Mouse (Mus musculus) brain, embryonic 14.5 days (tissue): Measurements from ENCODE around the gene Atxn1.

Experiments
- CTCF ChIP-seq: fragments of 200-500 bp; IDR thresholded peaks from 2 replicates; pipeline ENCODE4 v1.5.1; 2012; ENCODE audit warnings: inconsistent platforms, mild to moderate bottlenecking, moderate library complexity, borderline replicate concordance; ENCODE audit not compliant: insufficient read depth, insufficient read length; ENCODE audit errors: extremely low read depth
- POLR2A ChIP-seq: fragments of 200-500 bp; IDR thresholded peaks from 2 replicates; pipeline ENCODE4 v1.6.1; 2012; ENCODE audit warnings: mild to moderate bottlenecking, inconsistent platforms, borderline replicate concordance; ENCODE audit not compliant: poor library complexity, insufficient read depth, insufficient read length, severe bottlenecking; ENCODE audit errors: extremely low read depth

DNA sequence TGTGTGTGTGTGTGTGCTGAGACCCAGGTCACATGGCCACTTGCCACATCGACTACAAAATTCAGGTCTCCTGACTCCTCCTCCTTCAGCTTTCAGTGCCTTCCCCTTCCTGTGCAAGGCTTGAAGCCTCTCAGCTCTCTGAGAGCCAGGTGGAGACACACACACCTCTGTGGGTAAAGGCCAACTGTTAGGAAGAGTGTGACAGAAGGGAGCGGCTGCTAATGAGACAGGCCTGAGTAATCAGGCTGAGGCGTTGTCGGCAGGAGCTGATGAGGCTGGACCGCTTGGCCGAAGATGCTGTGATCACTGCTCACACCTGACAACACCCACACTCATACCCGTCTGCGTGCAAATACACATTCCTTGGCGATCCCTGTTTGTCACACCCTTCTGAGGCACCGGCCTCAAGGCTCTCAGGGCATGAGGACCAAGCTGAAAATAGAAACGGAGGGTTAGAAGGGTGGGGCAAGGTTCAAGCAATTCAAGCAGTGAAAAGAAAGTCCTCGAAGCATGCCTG lies 269.8 kb downstream of the Atxn1 start:
- TF ChIP-seq CTCF (no peak), POLR2A (no peak)
